Mouse (Mus musculus): ENCODE results near the gene Gm13199. TPM values are rescaled to one million over a fixed set of nuclear protein-coding genes. Genes with fewer than 3 reads are reported as not detected.

Gm13199 gene
- 1.2 and 2.2 TPM in 2 replicates for polyA plus RNA-seq (2012; ENCODE audit: insufficient read depth, insufficient read length, missing spikeins)

GRCm38 (mm10) chr2:5862834-5863233 is at the start of gene Gm13199:
Gene Gm13199 (minus strand): TSS chr2:5862934.
- H3K4me1 ChIP-seq (ENCODE audit: control insufficient read depth, insufficient read depth, low read length) = no peaks in the 10 kb centered on the region
- TF ChIP-seq POLR2A (IDR thresholded peaks at IDR 0.05; ENCODE audit: borderline replicate concordance, low read depth, low read length) (no peak), CTCF (IDR thresholded peaks at IDR 0.05; ENCODE audit: low read depth, low read length) (no peak)
- no peak within 1 kb of the TSS for H3K27ac ChIP-seq (ENCODE audit: insufficient read depth, low read depth, low read length)
- H3K4me3 ChIP-seq (ENCODE audit: insufficient read depth, low read length) = no peak within 1 kb of the TSS

GRCm38 (mm10) chr2:5911282-5911965 is 48.7 kb upstream of the Gm13199 start:
- no peak for TF ChIP-seq POLR2A (IDR thresholded peaks at IDR 0.05; ENCODE audit: borderline replicate concordance, low read depth, low read length)
- no peak for TF ChIP-seq CTCF (IDR thresholded peaks at IDR 0.05; ENCODE audit: low read depth, low read length)
- Histone ChIP-seq H3K4me3 (ENCODE audit: insufficient read depth, low read length) (no peak overlapping the region), H3K27ac (ENCODE audit: insufficient read depth, low read depth, low read length) (no peak overlapping the region), H3K4me1 (ENCODE audit: control insufficient read depth, insufficient read depth, low read length) (no peaks in the 10 kb centered on the region)

GRCm38 (mm10) chr2:5906625-5907024 is 43.9 kb upstream of the Gm13199 start:
- H3K4me3 ChIP-seq (ENCODE audit: insufficient read depth, low read length) = no peak overlapping the region
- H3K4me1 ChIP-seq (ENCODE audit: control insufficient read depth, insufficient read depth, low read length) = no peaks in the 10 kb centered on the region
- no peak overlapping the region for H3K27ac ChIP-seq (ENCODE audit: insufficient read depth, low read depth, low read length)
- peak; percentile 26; the same call in 1 of the 2 replicates for TF ChIP-seq CTCF (IDR thresholded peaks at IDR 0.05; ENCODE audit: low read depth, low read length)
- TF ChIP-seq POLR2A (IDR thresholded peaks at IDR 0.05; ENCODE audit: borderline replicate concordance, low read depth, low read length) = no peak

GRCm38 (mm10) chr2:5906092-5906491 is 43.4 kb upstream of the Gm13199 start:
- TF ChIP-seq CTCF (IDR thresholded peaks at IDR 0.05; ENCODE audit: low read depth, low read length) (no peak), POLR2A (IDR thresholded peaks at IDR 0.05; ENCODE audit: borderline replicate concordance, low read depth, low read length) (no peak)
- H3K27ac ChIP-seq (ENCODE audit: insufficient read depth, low read depth, low read length) = no peak overlapping the region
- H3K4me3 ChIP-seq (ENCODE audit: insufficient read depth, low read length) = no peak overlapping the region
- no peaks in the 10 kb centered on the region for H3K4me1 ChIP-seq (ENCODE audit: control insufficient read depth, insufficient read depth, low read length)

- H3K4me3 ChIP-seq (ENCODE audit: insufficient read depth, low read length) = no peak overlapping the region
- no peak overlapping the region for H3K27ac ChIP-seq (ENCODE audit: insufficient read depth, low read depth, low read length)
- TF ChIP-seq CTCF (IDR thresholded peaks at IDR 0.05; ENCODE audit: low read depth, low read length) (peak; percentile 15; the same call in 1 of the 2 replicates), POLR2A (IDR thresholded peaks at IDR 0.05; ENCODE audit: borderline replicate concordance, low read depth, low read length) (no peak)
- H3K4me1 ChIP-seq (ENCODE audit: control insufficient read depth, insufficient read depth, low read length) = no peaks in the 10 kb centered on the region
Observed at GRCm38 (mm10) chr2:5900145-5900544, 37.4 kb upstream of the Gm13199 start.

GRCm38 (mm10) chr2:5894843-5895570 is 32.3 kb upstream of the Gm13199 start, which contains the start of gene Sec61a2:
Gene Sec61a2 (minus strand): TSS chr2:5895432.
- TF ChIP-seq CTCF (IDR thresholded peaks at IDR 0.05; ENCODE audit: low read depth, low read length) (no peak), POLR2A (IDR thresholded peaks at IDR 0.05; ENCODE audit: borderline replicate concordance, low read depth, low read length) (peak; percentile 14; the same call in 1 of the 2 replicates)
- H3K27ac ChIP-seq (ENCODE audit: insufficient read depth, low read depth, low read length) = peak within 1 kb of the TSS; percentile 48
- peak within 1 kb of the TSS; percentile 82 for H3K4me3 ChIP-seq (ENCODE audit: insufficient read depth, low read length)
- H3K4me1 ChIP-seq (ENCODE audit: control insufficient read depth, insufficient read depth, low read length) = peaks cover 4% of the 10 kb centered on the region; the same call in 1 of the 2 replicates

GRCm38 (mm10) chr2:5894296-5894695 is 31.6 kb upstream of the Gm13199 start:
- Histone ChIP-seq H3K27ac (ENCODE audit: insufficient read depth, low read depth, low read length) (no peak overlapping the region), H3K4me1 (ENCODE audit: control insufficient read depth, insufficient read depth, low read length) (peaks cover 4% of the 10 kb centered on the region; the same call in 1 of the 2 replicates), H3K4me3 (ENCODE audit: insufficient read depth, low read length) (peak overlapping the region; percentile 82)
- no peak for TF ChIP-seq CTCF (IDR thresholded peaks at IDR 0.05; ENCODE audit: low read depth, low read length)
- TF ChIP-seq POLR2A (IDR thresholded peaks at IDR 0.05; ENCODE audit: borderline replicate concordance, low read depth, low read length) = no peak

- TF ChIP-seq POLR2A (IDR thresholded peaks at IDR 0.05; ENCODE audit: borderline replicate concordance, low read depth, low read length) (no peak), CTCF (IDR thresholded peaks at IDR 0.05; ENCODE audit: low read depth, low read length) (no peak)
- Histone ChIP-seq H3K4me1 (ENCODE audit: control insufficient read depth, insufficient read depth, low read length) (peaks cover 3% of the 10 kb centered on the region; the same call in 1 of the 2 replicates), H3K27ac (ENCODE audit: insufficient read depth, low read depth, low read length) (no peak overlapping the region), H3K4me3 (ENCODE audit: insufficient read depth, low read length) (no peak overlapping the region)
Observed at GRCm38 (mm10) chr2:5889412-5889811, 26.7 kb upstream of the Gm13199 start.

GRCm38 (mm10) chr2:5888865-5889264 is 26.1 kb upstream of the Gm13199 start:
- no peaks in the 10 kb centered on the region for H3K4me1 ChIP-seq (ENCODE audit: control insufficient read depth, insufficient read depth, low read length)
- no peak overlapping the region for H3K27ac ChIP-seq (ENCODE audit: insufficient read depth, low read depth, low read length)
- H3K4me3 ChIP-seq (ENCODE audit: insufficient read depth, low read length) = no peak overlapping the region
- TF ChIP-seq CTCF (IDR thresholded peaks at IDR 0.05; ENCODE audit: low read depth, low read length) (no peak), POLR2A (IDR thresholded peaks at IDR 0.05; ENCODE audit: borderline replicate concordance, low read depth, low read length) (no peak)

GRCm38 (mm10) chr2:5877446-5877845 is 14.7 kb upstream of the Gm13199 start:
- no peak overlapping the region for H3K27ac ChIP-seq (ENCODE audit: insufficient read depth, low read depth, low read length)
- TF ChIP-seq POLR2A (IDR thresholded peaks at IDR 0.05; ENCODE audit: borderline replicate concordance, low read depth, low read length) (no peak), CTCF (IDR thresholded peaks at IDR 0.05; ENCODE audit: low read depth, low read length) (no peak)
- H3K4me3 ChIP-seq (ENCODE audit: insufficient read depth, low read length) = no peak overlapping the region
- no peaks in the 10 kb centered on the region for H3K4me1 ChIP-seq (ENCODE audit: control insufficient read depth, insufficient read depth, low read length)
